Mouse (Mus musculus): ENCODE measurements at regions not wholly inside any gene's neighbourhood (a gene's known extent, or its start where the extent isn't known, plus 50 kb on each side); places are given as distances from the start of the nearest gene placed in this dataset.

DNA sequence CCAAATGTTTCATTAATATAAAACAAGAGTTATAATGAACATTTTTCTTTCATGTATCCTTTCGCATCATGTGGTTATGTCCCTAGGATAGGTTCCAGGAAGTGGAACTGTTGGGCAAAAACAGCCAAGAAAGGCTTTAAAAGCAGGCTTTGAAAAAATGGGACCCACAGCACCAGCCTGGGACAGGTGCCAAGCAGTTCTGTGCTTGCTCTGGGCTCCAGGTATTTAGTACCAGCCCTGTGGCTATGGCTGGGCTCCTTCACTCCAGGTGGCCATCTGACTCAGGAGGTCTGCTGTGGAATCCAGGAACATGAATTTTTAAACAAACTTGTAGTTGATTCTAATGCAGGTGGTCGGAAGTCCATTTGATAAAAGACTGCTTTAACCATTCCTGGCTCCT lies 119.8 kb upstream of the Adpgk start:
- H3K36me3 ChIP-seq (ENCODE audit: control insufficient read depth, insufficient read depth, low read length), result no peaks in the 10 kb centered on the region
- WGBS, result 95% methylated on average over 2 of the region's 2 CpGs
- no peak overlapping the region for H3K9ac ChIP-seq (ENCODE audit: low read length)
- H3K9me3 ChIP-seq (ENCODE audit: control insufficient read depth, low read length), result no peaks in the 10 kb centered on the region
- H3K4me1 ChIP-seq (ENCODE audit: control insufficient read depth, insufficient read depth, low read length), result no peaks in the 10 kb centered on the region
- H3K4me2 ChIP-seq (ENCODE audit: low read depth), result no peak overlapping the region
- no peak overlapping the region for H3K4me3 ChIP-seq (ENCODE audit: low read depth, low read length)
- no peak for DNase-seq (ENCODE audit: low spot score)
- ATAC-seq (ENCODE audit: insufficient read depth, low FRiP score, low TSS enrichment), result no peak
- H3K27ac ChIP-seq (ENCODE audit: low read depth, low read length), result no peak overlapping the region
- H3K27me3 ChIP-seq (ENCODE audit: control insufficient read depth, insufficient read depth, low read length), result no peaks in the 10 kb centered on the region

DNA sequence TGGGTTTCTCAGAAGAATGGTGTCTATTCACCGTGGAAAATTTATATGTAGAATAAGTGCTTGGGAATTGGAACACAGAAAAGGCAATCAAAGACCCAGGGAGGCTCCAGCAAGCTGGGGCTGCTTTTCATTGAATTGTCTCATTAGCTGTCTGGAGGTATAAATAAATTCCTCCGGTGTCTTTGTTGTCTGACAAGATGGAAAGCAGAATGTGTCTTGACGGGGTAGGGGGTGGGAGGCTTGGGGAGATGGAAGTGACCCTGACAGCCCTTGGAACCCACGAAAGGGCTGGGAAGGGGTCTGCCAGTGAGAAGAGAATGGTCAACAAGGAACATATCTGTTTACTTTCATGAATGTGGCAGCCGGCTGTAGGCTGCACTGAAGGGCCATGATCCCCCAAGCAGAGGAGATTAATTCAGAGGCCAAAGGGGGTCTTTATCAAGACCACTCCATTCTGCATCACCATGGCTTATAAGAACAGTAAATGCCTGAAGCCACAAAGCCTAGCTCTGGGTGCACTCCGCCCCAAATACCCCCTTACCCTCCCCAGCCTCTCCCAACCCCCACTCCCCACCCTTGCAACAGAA lies 127.2 kb upstream of the Neo1 start:
- H3K4me3 ChIP-seq (ENCODE audit: low read depth, low read length), result no peak overlapping the region
- H3K9ac ChIP-seq (ENCODE audit: low read length), result no peak overlapping the region
- H3K36me3 ChIP-seq (ENCODE audit: control insufficient read depth, insufficient read depth, low read length), result no peaks in the 10 kb centered on the region
- H3K27me3 ChIP-seq (ENCODE audit: control insufficient read depth, insufficient read depth, low read length), result no peaks in the 10 kb centered on the region
- DNase-seq (ENCODE audit: low spot score) (peak; percentile 74), ATAC-seq (ENCODE audit: insufficient read depth, low FRiP score, low TSS enrichment) (peak; percentile 83)
- H3K4me1 ChIP-seq (ENCODE audit: control insufficient read depth, insufficient read depth, low read length), result peaks cover 3% of the 10 kb centered on the region; the same call in 1 of the 2 replicates
- WGBS, result 18% methylated on average over 6 of the region's 6 CpGs
- no peaks in the 10 kb centered on the region for H3K9me3 ChIP-seq (ENCODE audit: control insufficient read depth, low read length)
- no peak overlapping the region for H3K4me2 ChIP-seq (ENCODE audit: low read depth)
- H3K27ac ChIP-seq (ENCODE audit: low read depth, low read length), result peak overlapping the region; percentile 69

DNA sequence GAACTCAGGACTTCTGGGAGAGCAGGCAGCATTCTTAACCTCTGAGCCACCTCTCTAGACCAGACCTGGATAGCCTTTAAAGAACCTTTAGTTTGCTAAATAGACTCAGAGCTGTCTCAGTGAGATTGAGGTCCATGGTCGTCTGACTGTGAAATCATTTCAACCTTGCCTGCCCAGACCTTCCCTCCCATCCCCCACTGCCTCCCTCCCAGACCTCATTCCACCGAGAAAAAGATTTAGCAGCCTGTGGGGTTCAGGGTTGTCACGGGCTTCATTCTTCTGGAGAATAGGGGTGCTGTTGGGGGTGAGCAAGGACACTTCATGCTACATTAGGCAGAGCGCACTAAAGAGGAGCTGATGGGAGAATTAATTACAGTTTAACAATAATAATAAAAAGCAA lies 126.7 kb upstream of the Neo1 start:
- Histone ChIP-seq H3K36me3 (ENCODE audit: control insufficient read depth, insufficient read depth, low read length) (no peaks in the 10 kb centered on the region), H3K9ac (ENCODE audit: low read length) (no peak overlapping the region), H3K27me3 (ENCODE audit: control insufficient read depth, insufficient read depth, low read length) (no peaks in the 10 kb centered on the region), H3K4me2 (ENCODE audit: low read depth) (no peak overlapping the region), H3K4me1 (ENCODE audit: control insufficient read depth, insufficient read depth, low read length) (peaks cover 3% of the 10 kb centered on the region; the same call in 1 of the 2 replicates), H3K27ac (ENCODE audit: low read depth, low read length) (0 out of 2 replicates have a peak overlapping the region, but pooled peaks have one; percentile 42), H3K9me3 (ENCODE audit: control insufficient read depth, low read length) (no peaks in the 10 kb centered on the region), H3K4me3 (ENCODE audit: low read depth, low read length) (no peak overlapping the region)
- peak; percentile 91 for ATAC-seq (ENCODE audit: insufficient read depth, low FRiP score, low TSS enrichment)
- DNase-seq (ENCODE audit: low spot score), result peak; percentile 82
- WGBS, result 16% methylated on average over 4 of the region's 4 CpGs

DNA sequence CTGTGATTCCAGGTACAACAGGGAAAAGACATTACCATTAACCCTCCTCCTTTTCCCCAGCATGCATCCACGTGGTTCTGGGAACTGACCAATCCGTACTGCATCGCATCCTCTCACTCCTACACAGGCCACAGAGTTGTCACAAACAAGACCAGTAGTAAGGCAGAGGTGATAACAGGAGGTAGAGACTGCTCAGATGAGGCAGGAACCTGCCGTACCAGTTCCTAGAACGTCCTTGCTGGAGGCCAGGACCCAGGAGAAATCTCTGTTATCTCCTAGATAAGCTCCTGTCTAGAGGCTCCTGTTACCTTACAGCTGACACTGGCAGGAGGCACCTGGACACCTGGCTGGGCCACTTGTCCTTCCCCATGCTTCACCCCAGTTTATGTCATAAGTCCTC lies 121.4 kb upstream of the Neo1 start:
- no peak overlapping the region for H3K4me3 ChIP-seq (ENCODE audit: low read depth, low read length)
- H3K4me1 ChIP-seq (ENCODE audit: control insufficient read depth, insufficient read depth, low read length), result peaks cover 13% of the 10 kb centered on the region
- H3K4me2 ChIP-seq (ENCODE audit: low read depth), result no peak overlapping the region
- H3K9me3 ChIP-seq (ENCODE audit: control insufficient read depth, low read length), result no peaks in the 10 kb centered on the region
- no peak overlapping the region for H3K27ac ChIP-seq (ENCODE audit: low read depth, low read length)
- no peaks in the 10 kb centered on the region for H3K36me3 ChIP-seq (ENCODE audit: control insufficient read depth, insufficient read depth, low read length)
- DNase-seq (ENCODE audit: low spot score) (no peak), ATAC-seq (ENCODE audit: insufficient read depth, low FRiP score, low TSS enrichment) (no peak)
- no peak overlapping the region for H3K9ac ChIP-seq (ENCODE audit: low read length)
- 76% methylated on average over 5 of the region's 5 CpGs for WGBS
- H3K27me3 ChIP-seq (ENCODE audit: control insufficient read depth, insufficient read depth, low read length), result no peaks in the 10 kb centered on the region

DNA sequence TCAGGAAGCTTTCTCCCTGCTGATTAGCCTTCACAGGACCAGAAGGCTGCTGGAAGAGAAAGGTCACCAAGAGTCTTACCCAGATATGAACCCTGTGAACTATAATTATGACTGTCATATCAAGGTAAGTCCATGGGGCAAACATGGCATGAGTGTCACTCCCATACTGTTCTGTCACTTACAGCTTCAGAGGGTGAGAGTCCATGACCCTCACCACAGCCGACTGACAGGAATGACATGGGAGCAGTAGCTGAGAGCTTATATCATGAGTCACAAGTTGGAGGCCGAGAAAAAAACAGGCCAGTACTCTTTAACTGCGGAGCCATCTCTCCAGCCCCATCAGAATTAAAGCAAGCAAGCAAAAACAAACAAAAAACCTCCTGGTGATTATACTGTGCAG lies 117.7 kb upstream of the Neo1 start:
- Histone ChIP-seq H3K27ac (ENCODE audit: low read depth, low read length) (no peak overlapping the region), H3K4me3 (ENCODE audit: low read depth, low read length) (no peak overlapping the region), H3K4me2 (ENCODE audit: low read depth) (no peak overlapping the region), H3K9me3 (ENCODE audit: control insufficient read depth, low read length) (no peaks in the 10 kb centered on the region), H3K36me3 (ENCODE audit: control insufficient read depth, insufficient read depth, low read length) (no peaks in the 10 kb centered on the region), H3K9ac (ENCODE audit: low read length) (no peak overlapping the region), H3K4me1 (ENCODE audit: control insufficient read depth, insufficient read depth, low read length) (peaks cover 11% of the 10 kb centered on the region), H3K27me3 (ENCODE audit: control insufficient read depth, insufficient read depth, low read length) (no peaks in the 10 kb centered on the region)
- ATAC-seq (ENCODE audit: insufficient read depth, low FRiP score, low TSS enrichment) (no peak), DNase-seq (ENCODE audit: low spot score) (no peak)
- 84% methylated on average over 3 of the region's 3 CpGs for WGBS

DNA sequence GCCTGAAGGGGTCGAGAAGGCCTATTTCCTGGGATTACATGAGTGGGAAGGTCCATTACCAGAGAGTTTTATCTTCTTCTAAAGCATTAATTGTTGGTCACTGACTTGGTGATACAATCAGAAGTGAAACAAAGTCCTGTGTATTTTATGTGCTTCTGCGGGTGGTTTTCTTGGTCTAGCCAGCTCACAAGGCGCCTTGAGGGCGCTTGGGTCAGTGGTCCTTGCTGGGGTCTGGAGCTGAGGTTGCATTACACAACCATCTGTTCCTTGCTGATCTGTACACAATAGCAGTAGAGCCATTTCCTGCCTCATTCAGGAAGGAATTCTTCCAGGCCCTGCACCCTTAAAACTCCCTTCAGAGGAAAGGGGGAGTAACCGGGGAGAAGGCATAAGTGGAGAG lies 116.9 kb upstream of the Neo1 start:
- DNase-seq (ENCODE audit: low spot score) (no peak), ATAC-seq (ENCODE audit: insufficient read depth, low FRiP score, low TSS enrichment) (no peak)
- H3K4me1 ChIP-seq (ENCODE audit: control insufficient read depth, insufficient read depth, low read length), result peaks cover 11% of the 10 kb centered on the region
- H3K27ac ChIP-seq (ENCODE audit: low read depth, low read length), result no peak overlapping the region
- H3K36me3 ChIP-seq (ENCODE audit: control insufficient read depth, insufficient read depth, low read length), result no peaks in the 10 kb centered on the region
- H3K9ac ChIP-seq (ENCODE audit: low read length), result no peak overlapping the region
- no peaks in the 10 kb centered on the region for H3K9me3 ChIP-seq (ENCODE audit: control insufficient read depth, low read length)
- no peak overlapping the region for H3K4me3 ChIP-seq (ENCODE audit: low read depth, low read length)
- no peak overlapping the region for H3K4me2 ChIP-seq (ENCODE audit: low read depth)
- no peaks in the 10 kb centered on the region for H3K27me3 ChIP-seq (ENCODE audit: control insufficient read depth, insufficient read depth, low read length)
- 40% methylated on average over 5 of the region's 5 CpGs for WGBS

DNA sequence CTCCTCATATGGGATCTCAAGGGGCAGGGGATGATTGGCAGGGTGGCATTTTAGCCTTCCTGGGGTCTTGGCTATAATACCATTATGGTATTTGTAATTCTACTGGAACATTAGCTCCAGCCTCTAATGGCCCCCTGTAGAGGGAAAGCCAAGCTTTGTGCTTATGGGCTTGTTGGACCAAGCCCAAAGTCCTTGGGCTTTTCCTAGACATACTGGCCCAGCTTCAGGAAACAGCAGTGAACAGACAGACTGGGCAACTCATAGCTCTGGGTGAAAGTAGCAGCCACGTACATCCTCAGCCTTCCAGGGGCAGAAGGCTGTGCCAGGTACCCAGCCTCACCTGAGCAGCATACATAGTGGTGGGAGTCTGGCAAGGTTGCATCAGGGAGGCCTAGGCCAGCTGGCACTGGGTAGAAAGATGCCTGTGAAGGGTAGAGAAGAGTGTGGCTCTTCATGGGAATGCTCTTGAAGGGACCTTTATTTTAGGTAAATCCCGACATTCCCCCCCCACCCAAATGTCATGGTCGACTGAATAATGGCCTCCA lies 108.1 kb upstream of the Neo1 start:
- H3K4me3 ChIP-seq (ENCODE audit: low read depth, low read length), result no peak overlapping the region
- no peak for DNase-seq (ENCODE audit: low spot score)
- no peak for ATAC-seq (ENCODE audit: insufficient read depth, low FRiP score, low TSS enrichment)
- no peak overlapping the region for H3K27ac ChIP-seq (ENCODE audit: low read depth, low read length)
- H3K36me3 ChIP-seq (ENCODE audit: control insufficient read depth, insufficient read depth, low read length), result no peaks in the 10 kb centered on the region
- H3K9me3 ChIP-seq (ENCODE audit: control insufficient read depth, low read length), result no peaks in the 10 kb centered on the region
- no peaks in the 10 kb centered on the region for H3K4me1 ChIP-seq (ENCODE audit: control insufficient read depth, insufficient read depth, low read length)
- WGBS, result 78% methylated on average over 3 of the region's 3 CpGs
- H3K27me3 ChIP-seq (ENCODE audit: control insufficient read depth, insufficient read depth, low read length), result no peaks in the 10 kb centered on the region
- H3K9ac ChIP-seq (ENCODE audit: low read length), result no peak overlapping the region
- H3K4me2 ChIP-seq (ENCODE audit: low read depth), result no peak overlapping the region

DNA sequence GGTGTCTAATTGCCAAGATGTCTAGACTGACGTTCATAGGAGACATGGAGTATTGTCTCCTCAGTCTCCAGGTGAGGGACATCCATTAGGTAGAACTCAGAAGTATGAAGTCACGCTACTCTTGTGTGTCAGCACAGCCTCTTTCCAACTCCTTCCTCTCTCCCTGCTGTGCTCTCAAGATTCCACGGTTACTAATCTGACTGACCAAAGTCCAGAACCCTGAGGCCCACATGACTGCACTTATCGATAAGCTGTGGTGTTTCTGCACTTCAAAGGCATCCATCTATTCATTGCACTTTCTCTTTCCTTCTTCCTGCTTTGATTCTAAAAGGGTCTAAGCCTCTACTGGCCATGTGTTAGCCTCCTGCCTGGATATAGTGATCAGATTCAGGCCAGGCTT lies 107.4 kb upstream of the Neo1 start:
- Histone ChIP-seq H3K9ac (ENCODE audit: low read length) (no peak overlapping the region), H3K27me3 (ENCODE audit: control insufficient read depth, insufficient read depth, low read length) (no peaks in the 10 kb centered on the region), H3K4me2 (ENCODE audit: low read depth) (no peak overlapping the region), H3K36me3 (ENCODE audit: control insufficient read depth, insufficient read depth, low read length) (no peaks in the 10 kb centered on the region), H3K4me1 (ENCODE audit: control insufficient read depth, insufficient read depth, low read length) (no peaks in the 10 kb centered on the region), H3K4me3 (ENCODE audit: low read depth, low read length) (no peak overlapping the region), H3K9me3 (ENCODE audit: control insufficient read depth, low read length) (no peaks in the 10 kb centered on the region), H3K27ac (ENCODE audit: low read depth, low read length) (no peak overlapping the region)
- DNase-seq (ENCODE audit: low spot score) (no peak), ATAC-seq (ENCODE audit: insufficient read depth, low FRiP score, low TSS enrichment) (no peak)
- WGBS, result 92% methylated on average over 4 of the region's 4 CpGs
